Mouse (Mus musculus): ENCODE measurements around the gene Krit1. TPM values are rescaled to one million over a fixed set of nuclear protein-coding genes. Genes with fewer than 3 reads are reported as not detected.

Gene Krit1
- total RNA-seq (2021) (10 to 100 TPM; 28.4 to 30.9 TPM), polyA plus RNA-seq (2012; rRNA removed) (9.0 and 20.4 TPM in 2 replicates)
- long read RNA-seq, transcript Krit1-201 (17 exons, 2,930 nt) = major isoform, 7 of 21 reads
- long read RNA-seq, partial matches to known transcripts = 1 of 21 reads
- long read RNA-seq, other reads (novel, unspliced or antisense) = 13 of 21 reads

GRCm38 (mm10) chr5:3802433-3803291, at the start of gene Krit1, which contains the start of gene Ankib1:
Gene Krit1 (plus strand): TSS chr5:3803184.
Gene Ankib1 (minus strand): TSS chr5:3802925.
- DNase-seq = peak; percentile 91 to 93
- intact Hi-C loops (cut with DNase I) = loop anchor here (2.0 kb wide), 2 partner anchors 70 to 156 kb away; no protein-coding TSS in a partner anchor
- Histone ChIP-seq H3K4me3 (peak within 1 kb of the TSS; percentile 66), H3K27ac (peak within 1 kb of the TSS; percentile 74), H3K9ac (ENCODE audit: low read depth, low read length) (peak within 1 kb of the TSS; percentile 95), H3K27me3 (ENCODE audit: control insufficient read depth, insufficient read depth, low read length) (no peaks in the 10 kb centered on the region), H3K4me1 (ENCODE audit: control insufficient read depth, insufficient read depth, low read length) (peaks cover 2% of the 10 kb centered on the region; the same call in 1 of the 2 replicates), H3K36me3 (ENCODE audit: control insufficient read depth, insufficient read depth, low read length) (peaks cover 4% of the 10 kb centered on the region), H3K79me2 (replicated peaks; ENCODE audit: control insufficient read depth, insufficient read depth, low read length) (no peaks in the 10 kb centered on the region)
- TF ChIP-seq CTCF (IDR thresholded peaks at IDR 0.05) (no peak), POLR2A (IDR thresholded peaks at IDR 0.05; ENCODE audit: insufficient read depth, low read depth, low read length) (peak; percentile 68)
- under 1% methylated on average over 107 of the region's 109 CpGs for WGBS

GRCm38 (mm10) chr5:3771512-3771911, 31.5 kb upstream of the Krit1 start:
- Histone ChIP-seq H3K79me2 (replicated peaks; ENCODE audit: control insufficient read depth, insufficient read depth, low read length) (no peaks in the 10 kb centered on the region), H3K4me1 (ENCODE audit: control insufficient read depth, insufficient read depth, low read length) (no peaks in the 10 kb centered on the region), H3K36me3 (ENCODE audit: control insufficient read depth, insufficient read depth, low read length) (no peaks in the 10 kb centered on the region), H3K4me3 (no peak overlapping the region), H3K27me3 (ENCODE audit: control insufficient read depth, insufficient read depth, low read length) (no peaks in the 10 kb centered on the region), H3K27ac (no peak overlapping the region), H3K9ac (ENCODE audit: low read depth, low read length) (no peak overlapping the region)
- 76% methylated on average over 3 of the region's 3 CpGs for WGBS
- TF ChIP-seq EP300 (IDR thresholded peaks at IDR 0.05; ENCODE audit: insufficient read depth, low read depth, low read length) = no peak
- no peak for TF ChIP-seq POLR2A (IDR thresholded peaks at IDR 0.05; ENCODE audit: insufficient read depth, low read depth, low read length)
- no peak for TF ChIP-seq CTCF (IDR thresholded peaks at IDR 0.05)
- no peak for DNase-seq
- intact Hi-C loops (cut with DNase I) = no loop called here

GRCm38 (mm10) chr5:3772017-3772416, 31.0 kb upstream of the Krit1 start:
- Histone ChIP-seq H3K9ac (ENCODE audit: low read depth, low read length) (no peak overlapping the region), H3K36me3 (ENCODE audit: control insufficient read depth, insufficient read depth, low read length) (no peaks in the 10 kb centered on the region), H3K27me3 (ENCODE audit: control insufficient read depth, insufficient read depth, low read length) (no peaks in the 10 kb centered on the region), H3K79me2 (replicated peaks; ENCODE audit: control insufficient read depth, insufficient read depth, low read length) (no peaks in the 10 kb centered on the region), H3K4me1 (ENCODE audit: control insufficient read depth, insufficient read depth, low read length) (no peaks in the 10 kb centered on the region), H3K4me3 (no peak overlapping the region), H3K27ac (no peak overlapping the region)
- intact Hi-C loops (cut with DNase I) = no loop called here
- TF ChIP-seq CTCF (IDR thresholded peaks at IDR 0.05) (no peak), POLR2A (IDR thresholded peaks at IDR 0.05; ENCODE audit: insufficient read depth, low read depth, low read length) (no peak), EP300 (IDR thresholded peaks at IDR 0.05; ENCODE audit: insufficient read depth, low read depth, low read length) (no peak)
- no peak for DNase-seq
- 48% methylated on average over 3 of the region's 3 CpGs for whole genome bisulfite sequencing

GRCm38 (mm10) chr5:3782670-3783069, 20.3 kb upstream of the Krit1 start:
- intact Hi-C loops (cut with DNase I) = no loop called here
- DNase-seq = no peak
- Histone ChIP-seq H3K27ac (no peak overlapping the region), H3K4me1 (ENCODE audit: control insufficient read depth, insufficient read depth, low read length) (peaks cover 2% of the 10 kb centered on the region), H3K4me3 (no peak overlapping the region), H3K79me2 (replicated peaks; ENCODE audit: control insufficient read depth, insufficient read depth, low read length) (peaks cover 4% of the 10 kb centered on the region), H3K9ac (ENCODE audit: low read depth, low read length) (no peak overlapping the region), H3K36me3 (ENCODE audit: control insufficient read depth, insufficient read depth, low read length) (no peaks in the 10 kb centered on the region), H3K27me3 (ENCODE audit: control insufficient read depth, insufficient read depth, low read length) (no peaks in the 10 kb centered on the region)
- TF ChIP-seq CTCF (IDR thresholded peaks at IDR 0.05) (peak; percentile 52), EP300 (IDR thresholded peaks at IDR 0.05; ENCODE audit: insufficient read depth, low read depth, low read length) (no peak), POLR2A (IDR thresholded peaks at IDR 0.05; ENCODE audit: insufficient read depth, low read depth, low read length) (no peak)

- 76% methylated on average over 2 of the region's 2 CpGs for WGBS
- no peak overlapping the region for H3K9ac ChIP-seq (ENCODE audit: low read depth, low read length)
- peaks cover 5% of the 10 kb centered on the region for H3K36me3 ChIP-seq (ENCODE audit: control insufficient read depth, insufficient read depth, low read length)
These were observed 18.9 kb upstream of the Krit1 start for GRCm38 (mm10) chr5:3783947-3784681.

More at GRCm38 (mm10) chr5:3783947-3784681, 18.9 kb upstream of the Krit1 start:
- no peak for DNase-seq
- no peak overlapping the region for H3K27ac ChIP-seq
- H3K27me3 ChIP-seq (ENCODE audit: control insufficient read depth, insufficient read depth, low read length) = no peaks in the 10 kb centered on the region
- no peak overlapping the region for H3K4me3 ChIP-seq
- peaks cover 2% of the 10 kb centered on the region for H3K4me1 ChIP-seq (ENCODE audit: control insufficient read depth, insufficient read depth, low read length)
- TF ChIP-seq EP300 (IDR thresholded peaks at IDR 0.05; ENCODE audit: insufficient read depth, low read depth, low read length) (no peak), POLR2A (IDR thresholded peaks at IDR 0.05; ENCODE audit: insufficient read depth, low read depth, low read length) (no peak), CTCF (IDR thresholded peaks at IDR 0.05) (no peak)
- H3K79me2 ChIP-seq (replicated peaks; ENCODE audit: control insufficient read depth, insufficient read depth, low read length) = peaks cover 4% of the 10 kb centered on the region; the same call in 1 of the 2 replicates
- intact Hi-C loops (cut with DNase I) = no loop called here

All from heart, adult 2 months (tissue).